Mouse (Mus musculus) embryonic stem cell, embryonic (primary cell): ENCODE results near the gene Palm.

ENCODE experiments used
- CTCF ChIA-PET, 4 experiments: fragments of 300-600 bp in 2 of 4; fragments of 350-600 bp in 2 of 4; sonication (Branson Sonifier 250); formaldehyde crosslinking; loops; one replicate each; lab custom pipeline; 2022; ENCODE audit warnings: inconsistent platforms in 2 of 4; lab: Charles Lee
- POLR2A ChIA-PET, 4 experiments: fragments of 300-600 bp in 2 of 4; fragments of 350-600 bp in 2 of 4; sonication (Branson Sonifier 250); formaldehyde crosslinking; loops; one replicate each; lab custom pipeline; 2022; ENCODE audit warnings: antibody characterized with exemption in 4 of 4, inconsistent platforms in 1 of 4; lab: Charles Lee

The Palm gene

GRCm38 (mm10) chr10:79766001-79766507 lies 27.3 kb upstream of the Palm start:
- POLR2A ChIA-PET, result interaction anchor here (0.6 to 2.6 kb wide), 28 partner anchors 10 to 328 kb away, joined by 3 to 17 read pairs (median 4); partner anchors contain the start of genes Polrmt (in 3 of the 4), Fgf22 (in 2 of the 4), Ptbp1 (in 2 of the 4) and Bsg (in 1 of the 4)
- CTCF ChIA-PET, result interaction anchor here (0.5 to 4.5 kb wide), 13 partner anchors 11 to 1115 kb away, joined by 3 to 58 read pairs (median 4); partner anchors contain the start of genes Fgf22 (in 1 of the 4), Gm26602 (in 1 of the 4), Med16 (in 1 of the 4) and Polrmt (in 1 of the 4)

- ChIA-PET CTCF (interaction anchor here (0.5 to 4.5 kb wide), 49 partner anchors 10 to 1115 kb away, joined by 3 to 58 read pairs (median 3); partner anchors contain the start of genes Palm (in 2 of the 4), Abhd17a (in 1 of the 4), Arid3a (in 1 of the 4) and C2cd4c (in 1 of the 4)), POLR2A (interaction anchor here (0.6 to 2.6 kb wide), 48 partner anchors 10 to 1708 kb away, joined by 3 to 18 read pairs (median 5); partner anchors contain the start of genes Polrmt (in 3 of the 4), Fgf22 (in 2 of the 4), Med16 (in 2 of the 4) and Ptbp1 (in 2 of the 4))
These were observed 26.7 kb upstream of the Palm start, which contains the start of gene Rnf126 for GRCm38 (mm10) chr10:79766508-79767325. Rnf126 (minus strand) TSS chr10:79766952.

- ChIA-PET CTCF (interaction anchor here (0.5 to 4.5 kb wide), 48 partner anchors 9 to 909 kb away, joined by 3 to 58 read pairs (median 3); partner anchors contain the start of genes Palm (in 2 of the 4), Abhd17a (in 1 of the 4), Arid3a (in 1 of the 4) and C2cd4c (in 1 of the 4)), POLR2A (interaction anchor here in 3 of 4 experiments (0.5 to 2.6 kb wide), 38 partner anchors 9 to 504 kb away, joined by 3 to 18 read pairs (median 4); partner anchors contain the start of genes Ptbp1 (in 3 of the 3), Med16 (in 2 of the 3), Bsg (in 1 of the 3) and Fgf22 (in 1 of the 3))
These were observed 25.8 kb upstream of the Palm start for GRCm38 (mm10) chr10:79767372-79768244.

GRCm38 (mm10) chr10:79768400-79768799 lies 25.0 kb upstream of the Palm start:
- ChIA-PET POLR2A (interaction anchor here (0.6 to 2.0 kb wide), 18 partner anchors 10 to 86 kb away, joined by 3 to 18 read pairs (median 4); partner anchors contain the start of genes Ptbp1 (in 2 of the 4), Cdc34 (in 1 of the 4), Fgf22 (in 1 of the 4) and Polrmt (in 1 of the 4)), CTCF (interaction anchor here (0.5 to 4.5 kb wide), 30 partner anchors 9 to 1733 kb away, joined by 3 to 58 read pairs (median 4); partner anchors contain the start of genes Palm (in 2 of the 4), Bsg (in 1 of the 4), Fstl3 (in 1 of the 4) and Gm26602 (in 1 of the 4))

- ChIA-PET CTCF (interaction anchor here (0.6 to 4.5 kb wide), 22 partner anchors 8 to 329 kb away, joined by 3 to 58 read pairs (median 6); partner anchors contain the start of genes Palm (in 2 of the 4), Bsg (in 1 of the 4) and Fstl3 (in 1 of the 4)), POLR2A (interaction anchor here in 3 of 4 experiments (0.6 to 2.0 kb wide), 12 partner anchors 9 to 1281 kb away, joined by 3 to 11 read pairs (median 4); partner anchors contain the start of genes Ptbp1 (in 2 of the 3), Cdc34 (in 1 of the 3) and Polrmt (in 1 of the 3))
These were observed 24.0 kb upstream of the Palm start for GRCm38 (mm10) chr10:79769329-79769728.

GRCm38 (mm10) chr10:79772320-79772719 lies 21.1 kb upstream of the Palm start:
- ChIA-PET CTCF (interaction anchor here in 3 of 4 experiments (0.6 to 2.0 kb wide), 17 partner anchors 8 to 1633 kb away, joined by 3 to 9 read pairs (median 3); partner anchors contain the start of gene Palm (in 1 of the 3)), POLR2A (interaction anchor here in 2 of 4 experiments (0.6 to 1.4 kb wide), 3 partner anchors 12 to 396 kb away, joined by 3 to 4 read pairs (median 3); partner anchors contain the start of gene Med16 (in 1 of the 2))

- CTCF ChIA-PET, result interaction anchor here in 2 of 4 experiments (0.7 to 2.0 kb wide), 15 partner anchors 9 to 187 kb away, joined by 3 to 7 read pairs (median 3); partner anchors contain the start of gene Palm (in 2 of the 2)
These were observed 20.2 kb upstream of the Palm start for GRCm38 (mm10) chr10:79773208-79773607.

GRCm38 (mm10) chr10:79774486-79775279 lies 18.7 kb upstream of the Palm start:
- POLR2A ChIA-PET, result interaction anchor here in 2 of 4 experiments (0.5 to 1.1 kb wide), 3 partner anchors 27 to 152 kb away, joined by 3 to 9 read pairs (median 4); partner anchors contain the start of gene Bsg (in 1 of the 2)
- CTCF ChIA-PET, result interaction anchor here (0.6 to 2.3 kb wide), 7 partner anchors 14 to 115 kb away, joined by 3 to 10 read pairs (median 4); no protein-coding TSS in a partner anchor

More at GRCm38 (mm10) chr10:79773208-79773607, 20.2 kb upstream of the Palm start:
- POLR2A ChIA-PET, result interaction anchor here in 3 of 4 experiments (0.6 to 1.4 kb wide), 5 partner anchors 11 to 1146 kb away, joined by 3 to 7 read pairs (median 3); partner anchors contain the start of genes Bsg (in 1 of the 3) and Med16 (in 1 of the 3)

- ChIA-PET POLR2A (interaction anchor here in 3 of 4 experiments (0.5 to 1.8 kb wide), 7 partner anchors 8 to 390 kb away, joined by 3 to 6 read pairs (median 4); partner anchors contain the start of gene Bsg (in 1 of the 3)), CTCF (interaction anchor here in 2 of 4 experiments (0.6 to 1.8 kb wide), 13 partner anchors 8 to 401 kb away, joined by 3 to 10 read pairs (median 4); partner anchors contain the start of genes Med16 (in 1 of the 2), Misp (in 1 of the 2) and Wdr18 (in 1 of the 2))
These were observed 16.3 kb upstream of the Palm start, which contains the start of gene Fstl3 for GRCm38 (mm10) chr10:79777103-79777531. Fstl3 (plus strand) TSS chr10:79777272.

GRCm38 (mm10) chr10:79778006-79778405 lies 15.4 kb upstream of the Palm start:
- CTCF ChIA-PET, result interaction anchor here (0.5 to 1.8 kb wide), 17 partner anchors 8 to 1852 kb away, joined by 3 to 10 read pairs (median 4); partner anchors contain the start of genes Madcam1 (in 1 of the 4), Med16 (in 1 of the 4) and Wdr18 (in 1 of the 4)
- POLR2A ChIA-PET, result interaction anchor here in 3 of 4 experiments (0.5 to 1.6 kb wide), 7 partner anchors 9 to 74 kb away, joined by 3 to 6 read pairs (median 4); partner anchors contain the start of gene Bsg (in 1 of the 3)

GRCm38 (mm10) chr10:79779193-79779592 lies 14.2 kb upstream of the Palm start:
- CTCF ChIA-PET, result interaction anchor here (1.0 to 2.4 kb wide), 10 partner anchors 9 to 106 kb away, joined by 3 to 58 read pairs (median 6); partner anchors contain the start of genes Misp (in 1 of the 4) and Rnf126 (in 1 of the 4)
- POLR2A ChIA-PET, result interaction anchor here in 3 of 4 experiments (0.5 to 2.3 kb wide), 9 partner anchors 8 to 513 kb away, joined by 3 to 14 read pairs (median 8); partner anchors contain the start of genes Bsg (in 1 of the 3) and Rps15 (in 1 of the 3)

GRCm38 (mm10) chr10:79779784-79780663 lies 13.3 kb upstream of the Palm start:
- ChIA-PET POLR2A (interaction anchor here in 3 of 4 experiments (0.5 to 2.3 kb wide), 108 partner anchors 9 to 1725 kb away, joined by 3 to 26 read pairs (median 4); partner anchors contain the start of genes Ptbp1 (in 3 of the 3), Rnf126 (in 3 of the 3), Bsg (in 2 of the 3) and Med16 (in 2 of the 3)), CTCF (interaction anchor here (0.5 to 3.3 kb wide), 129 partner anchors 8 to 1590 kb away, joined by 3 to 75 read pairs (median 4); partner anchors contain the start of genes Palm (in 4 of the 4), Bsg (in 3 of the 4), Rnf126 (in 3 of the 4) and Med16 (in 2 of the 4))

- CTCF ChIA-PET, result interaction anchor here (0.5 to 3.3 kb wide), 123 partner anchors 8 to 1591 kb away, joined by 3 to 75 read pairs (median 4); partner anchors contain the start of genes Palm (in 4 of the 4), Bsg (in 3 of the 4), Rnf126 (in 3 of the 4) and Med16 (in 2 of the 4)
- POLR2A ChIA-PET, result interaction anchor here in 3 of 4 experiments (0.5 to 2.3 kb wide), 103 partner anchors 8 to 1726 kb away, joined by 3 to 26 read pairs (median 4); partner anchors contain the start of genes Ptbp1 (in 3 of the 3), Rnf126 (in 3 of the 3), Bsg (in 2 of the 3) and Med16 (in 2 of the 3)
These were observed 12.7 kb upstream of the Palm start for GRCm38 (mm10) chr10:79780664-79781015.
